Mouse (Mus musculus) induced T-regulatory cell, adult 2 months (primary cell): ENCODE results near the gene Rasal3.

Experiments used
- DNase-seq: peaks from one replicate; pipeline ENCODE4 v3.0.0-alpha.2; 2012; ENCODE audit warnings: low read depth

The Rasal3 gene

GRCm38 (mm10) chr17:32354211-32354610, 49.2 kb downstream of the Rasal3 start:
- DNase-seq, result no peak

DNA sequence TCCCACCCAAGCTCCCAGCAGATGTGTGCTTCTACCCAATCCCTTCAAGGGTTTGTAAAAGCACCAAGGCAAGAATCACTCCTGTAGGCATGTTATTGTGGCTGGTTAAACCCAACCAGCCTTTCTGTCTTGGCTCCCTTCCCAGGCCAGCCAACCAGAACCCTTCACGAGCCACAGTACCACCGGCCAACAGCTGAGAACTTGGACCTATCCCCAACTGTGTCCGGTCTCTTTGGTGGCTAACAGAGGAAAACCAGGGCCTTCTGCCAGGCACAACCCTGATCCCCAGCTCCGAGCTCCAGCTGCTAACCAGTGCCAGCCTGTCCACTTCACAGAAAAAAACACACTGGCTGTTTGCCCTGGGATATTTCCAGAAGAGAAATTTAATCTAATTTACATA, 49.7 kb downstream of the Rasal3 start:
- DNase-seq, result no peak

- no peak for DNase-seq
Measured at GRCm38 (mm10) chr17:32351726-32352125, 51.7 kb downstream of the Rasal3 start.

DNA sequence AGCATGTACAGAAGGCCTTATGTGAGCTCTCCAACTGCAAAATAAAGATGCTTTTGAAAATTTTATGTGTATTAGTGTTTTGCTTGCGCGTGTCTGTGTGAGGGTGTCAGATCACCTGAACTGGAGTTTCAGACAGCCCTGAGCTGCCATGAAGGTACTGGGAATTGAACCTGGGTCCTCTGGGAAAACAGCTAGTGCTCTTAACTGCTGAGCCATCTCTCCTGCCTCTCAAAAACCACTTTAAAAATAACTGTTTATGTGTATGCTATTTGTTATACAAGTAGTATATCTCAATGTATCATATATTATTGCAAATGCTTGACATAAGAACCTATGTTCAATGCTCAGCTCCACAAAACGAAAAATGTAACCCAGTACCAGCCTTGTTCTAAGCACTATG, 52.1 kb downstream of the Rasal3 start:
- DNase-seq, result no peak

GRCm38 (mm10) chr17:32350382-32350983, 52.9 kb downstream of the Rasal3 start, which contains the start of gene Akap8l:
TSS of gene Akap8l (minus strand) at chr17:32350607.
- peak; percentile 99 for DNase-seq

GRCm38 (mm10) chr17:32349851-32350381, 53.5 kb downstream of the Rasal3 start:
- DNase-seq, result peak; percentile 61

GRCm38 (mm10) chr17:32349037-32349732, 54.2 kb downstream of the Rasal3 start:
- DNase-seq, result peak; percentile 81

- no peak for DNase-seq
Measured at GRCm38 (mm10) chr17:32348406-32348805, 55.0 kb downstream of the Rasal3 start.

- DNase-seq, result no peak
Measured at GRCm38 (mm10) chr17:32341102-32341501, 62.3 kb downstream of the Rasal3 start.
